Mouse (Mus musculus) left cerebral cortex, postnatal 36 days (tissue): Measurements from ENCODE around the gene Gm21985. TPM values are rescaled to one million over a fixed set of nuclear protein-coding genes. Genes with fewer than 3 reads are reported as not detected.

Source experiments
- DNase-seq, 2 experiments: peaks; one replicate each; pipeline ENCODE4 v3.0.0; 2021 to 2022; ENCODE audit warnings: low spot score in 2 of 2, mixed read lengths in 1 of 2
- intact Hi-C: fragments of 180-260 bp; cut with DNase I; formaldehyde crosslinking; loops from one replicate; pipeline ENCODE4 v1.15.1; 2025
- total RNA-seq, 2 experiments: library from RNA; stranded (reverse); gene quantifications; 2 replicates each; pipeline ENCODE4 v1.2.3; 2021

Gene Gm21985
- total RNA-seq, 2 experiments from 2014 or later = 4.8 TPM; not detected in 1

DNA sequence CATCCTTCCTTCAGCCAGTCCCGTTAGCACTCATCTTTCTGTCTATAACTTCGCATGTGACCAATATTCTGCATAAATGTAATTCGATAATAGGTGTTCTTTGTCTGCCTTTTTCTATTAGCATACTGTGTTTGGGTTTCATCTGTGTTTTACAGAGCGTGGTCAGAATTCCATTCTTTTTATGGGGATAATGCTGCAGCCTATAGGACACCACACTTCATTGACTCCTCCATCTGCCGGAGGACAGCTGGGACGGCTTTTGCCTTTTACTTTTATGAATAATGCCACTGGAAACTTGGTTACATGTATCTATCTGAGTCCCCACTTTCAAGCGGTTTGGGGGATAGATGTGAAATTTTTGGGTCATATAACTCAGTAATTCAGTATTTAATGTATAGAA lies 49.5 kb downstream of the Gm21985 start:
- DNase-seq = no peak
- intact Hi-C loops = no loop called here

DNA sequence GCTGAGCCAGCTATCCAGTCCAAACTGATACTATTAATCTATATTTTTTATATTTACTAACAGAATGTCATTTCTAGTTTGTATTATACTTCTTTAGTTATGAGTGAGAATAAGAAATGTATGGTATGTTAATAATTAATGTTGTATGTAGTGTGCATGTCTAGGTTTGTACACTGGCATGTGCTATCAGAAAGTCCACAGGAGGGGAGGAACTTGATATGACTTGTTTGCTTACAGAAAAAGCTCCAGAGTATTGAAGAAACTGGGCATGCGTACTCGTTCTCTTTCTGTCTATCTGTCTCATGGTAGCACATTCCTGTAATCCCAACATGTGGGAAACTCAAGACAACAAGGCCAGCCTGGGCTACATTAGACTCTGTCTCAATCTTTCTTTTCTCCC lies 52.1 kb downstream of the Gm21985 start:
- DNase-seq = no peak
- intact Hi-C loops = no loop called here

DNA sequence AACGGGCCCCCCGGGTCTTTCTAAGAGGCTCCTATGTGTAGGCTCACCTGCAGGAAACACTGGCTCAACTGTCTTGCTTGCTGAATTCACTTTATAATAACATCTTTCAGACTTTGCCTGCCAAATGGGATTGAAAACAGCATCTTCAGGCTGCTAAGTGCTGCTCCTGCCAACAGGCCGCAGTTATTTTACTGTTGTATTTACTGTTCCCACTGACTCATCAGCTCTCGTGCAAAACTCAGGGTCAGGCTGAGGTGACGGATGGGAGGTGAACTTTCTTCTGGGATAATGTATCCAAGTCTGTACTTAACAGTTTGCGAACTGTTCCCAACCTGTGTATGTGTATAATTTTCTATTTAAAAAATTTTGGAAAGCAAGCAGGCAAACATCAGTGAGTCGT lies 52.8 kb downstream of the Gm21985 start:
- DNase-seq = no peak
- intact Hi-C loops = no loop called here

DNA sequence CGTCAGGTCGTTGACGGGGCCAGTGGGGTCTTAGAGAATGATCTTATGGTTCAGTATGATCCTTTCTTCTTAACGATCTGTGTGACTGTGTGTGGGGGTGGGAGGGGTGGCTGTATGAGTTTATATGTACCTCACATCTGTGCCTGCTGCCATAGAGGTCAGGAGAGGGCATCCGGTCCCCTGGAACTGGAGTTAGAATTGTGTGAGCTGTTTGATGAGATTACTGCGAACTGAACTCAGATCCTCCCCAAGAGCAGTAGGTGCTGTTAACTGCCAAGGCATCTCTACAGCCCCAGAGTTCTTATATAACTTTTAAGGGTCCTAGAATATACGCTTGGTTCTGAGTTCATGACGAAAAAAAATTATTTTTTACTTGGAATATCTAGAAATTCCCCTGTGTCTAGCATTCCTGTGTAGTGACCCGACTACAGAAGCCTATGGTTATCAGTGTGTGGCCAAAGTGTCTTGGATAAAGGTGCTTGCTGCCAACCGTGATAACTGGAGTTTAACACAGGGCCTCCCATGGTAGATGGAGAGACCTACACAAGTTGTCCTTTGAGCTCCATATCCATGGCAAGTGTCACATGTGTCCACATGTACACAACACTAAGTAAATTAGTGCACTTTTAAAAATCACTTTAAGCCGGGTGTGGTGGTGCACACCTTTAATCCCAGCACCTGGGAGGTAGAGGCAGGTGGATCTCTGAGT lies 62.1 kb downstream of the Gm21985 start:
- DNase-seq = no peak
- intact Hi-C loops = no loop called here

DNA sequence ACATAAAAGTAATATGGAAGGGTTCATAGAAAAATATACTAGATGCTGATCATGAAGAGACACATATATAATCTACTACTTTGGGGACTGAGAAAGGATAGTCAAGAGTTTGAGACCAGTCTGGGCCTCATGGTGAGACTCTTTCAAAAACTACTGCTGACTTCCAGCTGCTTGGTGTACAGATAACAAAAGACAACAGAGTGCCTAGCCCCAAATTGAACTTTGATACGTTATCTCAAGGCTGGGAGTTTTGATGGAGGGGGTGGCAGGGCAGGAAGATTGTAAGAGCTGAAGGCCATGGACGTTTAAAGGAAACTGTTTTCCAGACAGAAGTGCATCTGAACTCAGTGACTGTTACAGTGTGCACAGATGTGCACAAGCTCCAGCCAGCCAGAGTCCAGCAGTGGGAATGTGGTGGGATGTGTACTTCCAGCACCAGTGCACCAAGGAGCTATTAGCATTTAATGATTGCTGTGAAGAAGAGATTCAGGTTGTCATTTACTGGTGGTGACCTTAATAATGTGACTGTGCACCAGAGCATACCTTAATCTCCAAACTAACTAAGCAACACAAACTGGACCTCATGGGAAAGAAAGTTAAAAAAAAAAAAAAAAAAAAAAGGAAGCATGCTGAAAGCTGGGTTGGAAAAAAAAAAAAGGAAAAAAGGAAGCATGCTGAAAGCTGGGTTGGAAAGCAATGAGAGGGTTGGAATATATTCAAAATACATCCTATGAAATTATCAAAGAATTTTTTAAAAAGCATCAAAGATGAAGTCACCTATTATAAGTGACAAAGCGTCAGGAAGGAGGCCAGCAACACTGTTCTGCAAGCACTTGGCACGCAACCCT lies 66.2 kb downstream of the Gm21985 start:
- intact Hi-C loops = no loop called here
- DNase-seq = no peak

DNA sequence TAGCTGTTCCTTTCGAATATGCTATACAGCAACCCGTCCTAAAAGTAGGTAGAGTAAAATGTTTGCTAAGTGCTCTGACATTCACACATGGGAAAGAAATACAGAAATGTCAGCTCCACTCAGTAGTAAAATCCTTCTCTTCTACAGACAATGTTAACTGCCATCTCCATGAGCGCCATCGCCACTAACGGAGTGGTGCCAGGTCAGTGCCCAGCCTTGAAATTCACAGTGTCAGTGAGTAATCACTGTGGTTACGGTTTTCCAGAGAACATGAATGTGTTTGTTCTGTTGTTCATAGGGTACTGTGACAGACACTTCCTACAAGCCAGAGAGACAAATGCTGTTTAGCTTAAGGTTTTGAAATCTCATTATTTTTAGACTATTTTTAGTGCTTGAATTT lies 71.1 kb downstream of the Gm21985 start:
- no peak for DNase-seq
- intact Hi-C loops = no loop called here

DNA sequence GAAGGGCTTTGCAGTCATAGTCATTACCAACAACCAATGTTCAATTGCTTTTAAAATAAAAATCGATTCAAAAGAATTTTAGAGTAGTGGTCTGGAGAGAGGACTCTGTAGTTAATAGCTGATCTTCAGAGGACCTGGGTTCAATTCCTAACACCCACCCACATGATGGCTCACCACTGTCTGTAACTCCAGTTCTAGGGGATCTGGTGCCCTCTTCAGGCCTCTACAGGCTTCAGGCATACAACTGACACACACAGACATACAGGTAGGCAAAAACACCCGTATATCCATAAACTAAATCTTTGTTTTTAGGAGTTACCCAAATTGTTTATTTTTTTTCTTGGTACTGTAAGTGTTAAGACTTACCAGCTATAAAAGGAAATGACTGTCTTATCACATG lies 73.6 kb downstream of the Gm21985 start:
- no peak for DNase-seq
- intact Hi-C loops = no loop called here

DNA sequence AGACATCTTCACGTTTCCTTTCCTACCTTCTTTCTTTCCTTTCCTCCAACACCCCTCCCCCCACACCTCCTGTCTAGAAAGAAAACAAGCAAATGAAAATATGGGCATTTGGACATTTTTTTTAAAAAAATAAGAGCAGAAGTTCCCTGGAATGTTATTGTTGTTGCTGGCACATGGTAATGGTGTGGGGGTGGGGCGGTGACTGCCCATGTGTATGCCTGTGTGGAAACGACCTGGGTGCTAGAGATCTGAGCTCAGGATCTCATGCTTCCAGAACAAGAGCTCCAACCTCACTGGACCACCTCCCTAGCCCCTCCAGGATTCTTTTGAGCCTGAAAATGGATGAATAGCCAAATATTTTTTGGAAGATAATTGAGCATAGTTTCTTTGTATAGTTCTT lies 75.0 kb downstream of the Gm21985 start:
- intact Hi-C loops = no loop called here
- no peak for DNase-seq

DNA sequence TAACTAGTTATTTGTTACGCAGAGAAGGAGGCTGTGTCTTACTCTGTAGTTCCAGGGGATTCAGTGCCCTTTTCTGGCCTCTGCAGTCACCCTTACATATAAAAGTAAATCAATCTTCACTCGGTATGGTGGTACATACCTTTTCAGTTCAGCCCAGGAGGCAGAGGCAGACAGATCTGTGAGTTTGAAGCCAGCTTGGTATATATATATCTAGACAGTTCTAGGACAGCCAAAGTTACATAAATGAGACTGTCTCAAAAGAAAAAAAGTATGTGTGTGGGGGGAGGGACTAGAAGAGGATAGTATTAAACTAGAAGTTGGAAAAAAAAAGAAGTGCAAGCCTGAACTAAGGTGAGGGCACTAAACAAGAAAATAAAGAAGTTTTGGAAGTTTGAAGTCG lies 82.1 kb downstream of the Gm21985 start:
- intact Hi-C loops = no loop called here
- no peak for DNase-seq

DNA sequence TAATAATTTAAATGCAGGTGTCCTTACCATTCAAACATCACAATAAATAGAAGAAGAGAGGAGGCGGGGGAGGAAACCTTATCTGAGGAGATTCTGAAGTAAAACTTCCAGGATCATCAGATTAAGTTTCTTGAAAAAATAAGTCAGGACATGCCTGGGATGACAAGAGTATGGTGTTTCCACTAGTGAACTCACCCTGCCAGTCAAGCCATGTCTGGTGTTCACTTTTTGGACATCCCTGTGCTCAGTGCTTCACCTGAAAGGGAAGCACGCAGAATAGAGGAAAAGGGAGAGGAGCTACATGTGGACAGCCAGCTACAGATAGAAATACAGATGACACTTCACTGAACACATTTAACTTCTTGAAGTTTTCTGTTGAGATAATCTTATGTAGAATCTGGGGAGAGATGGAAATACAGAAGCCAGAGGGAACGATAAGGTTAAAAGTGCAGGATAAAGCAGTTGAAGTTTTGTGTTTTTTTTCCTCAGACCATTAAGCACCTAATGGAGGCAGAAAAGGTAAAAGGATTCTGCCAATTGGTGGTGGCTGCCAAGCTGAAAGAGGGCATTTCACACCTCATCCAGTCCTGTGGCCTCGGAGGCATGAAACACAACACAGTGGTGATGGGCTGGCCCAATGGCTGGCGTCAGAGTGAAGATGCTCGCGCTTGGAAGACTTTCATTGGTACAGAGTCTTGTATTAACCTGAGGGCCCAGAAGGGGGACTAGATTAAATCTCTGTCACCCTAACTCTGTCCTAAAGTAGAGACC lies 87.8 kb downstream of the Gm21985 start:
- DNase-seq = no peak
- intact Hi-C loops = loop anchor here (5.0 kb wide), 1 partner anchor 92 kb away; the partner anchor contains the start of gene Nop10

DNA sequence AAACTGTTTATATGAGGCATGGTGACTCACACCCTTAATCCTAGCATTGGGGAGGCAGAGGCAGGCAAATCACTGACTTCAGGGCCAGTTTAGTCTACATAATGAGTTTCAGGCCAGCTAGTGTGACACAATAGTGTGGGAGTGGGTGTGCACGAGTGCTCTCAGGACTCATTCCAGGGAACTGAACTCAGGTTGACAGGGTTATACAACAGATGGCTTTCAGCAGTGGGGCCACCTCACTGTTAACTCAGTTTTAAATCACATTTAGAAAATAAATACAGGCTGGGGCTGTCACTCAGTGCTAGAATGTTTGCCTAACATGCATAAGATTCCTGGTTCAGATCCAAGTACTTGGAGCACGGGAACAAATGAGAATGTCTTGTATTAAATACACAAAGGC lies 93.5 kb downstream of the Gm21985 start:
- intact Hi-C loops = no loop called here
- no peak for DNase-seq

DNA sequence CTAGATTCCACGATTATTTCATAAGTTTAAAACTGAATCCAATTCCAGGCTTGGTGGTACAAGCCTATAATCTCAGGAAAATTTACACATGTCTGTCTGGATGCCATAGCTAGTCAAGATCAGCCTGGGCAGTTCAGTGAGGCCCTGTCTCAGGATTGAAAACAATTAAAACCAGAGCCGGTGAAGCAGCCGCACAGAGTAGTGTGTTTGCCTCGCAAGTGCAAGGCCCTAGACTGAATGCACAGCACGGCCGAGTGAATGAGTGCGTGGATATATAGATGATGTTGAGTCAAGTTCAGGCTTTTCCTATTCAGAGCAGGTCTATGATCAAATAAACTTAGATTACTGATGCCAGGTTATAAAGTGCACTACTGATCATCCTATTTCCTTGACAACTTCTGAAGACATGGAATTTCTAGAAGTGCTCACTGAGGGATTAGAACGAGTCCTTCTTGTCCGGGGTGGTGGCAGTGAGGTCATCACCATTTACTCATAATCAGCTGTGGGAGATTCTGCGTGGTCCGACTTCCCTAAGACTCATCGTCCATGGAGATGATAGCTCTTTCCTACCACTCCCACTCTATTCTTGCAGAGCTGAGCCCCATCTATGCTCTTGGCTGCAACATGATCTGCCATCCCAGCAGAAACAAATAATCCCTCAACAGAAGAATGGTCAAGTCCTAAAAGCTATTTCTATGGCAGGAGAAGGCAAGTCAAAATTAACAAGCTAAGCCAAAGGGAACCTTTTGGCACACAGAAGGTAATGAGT lies 94.1 kb downstream of the Gm21985 start:
- intact Hi-C loops = no loop called here

DNA sequence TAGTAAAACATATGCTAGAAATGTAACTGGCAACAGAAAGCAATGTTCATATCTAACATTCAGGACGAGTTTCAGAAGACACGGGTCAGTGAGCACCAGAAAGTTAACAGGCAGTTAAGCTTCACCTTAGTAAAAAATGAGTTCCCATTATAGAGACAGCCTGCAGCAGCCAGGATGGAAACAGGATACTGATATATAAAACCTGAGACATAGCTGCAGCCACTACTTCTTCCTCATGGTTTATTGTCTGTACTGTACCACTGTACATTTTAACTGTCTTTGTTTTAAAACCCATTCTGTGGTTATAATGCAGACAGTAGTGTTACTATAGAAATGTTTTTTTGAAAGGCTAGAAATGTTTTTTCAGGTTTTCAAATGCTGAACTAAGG lies 94.7 kb downstream of the Gm21985 start:
- no peak for DNase-seq
- intact Hi-C loops = no loop called here

More for the DNA sequence above, 94.1 kb downstream of the Gm21985 start:
- DNase-seq = no peak

DNA sequence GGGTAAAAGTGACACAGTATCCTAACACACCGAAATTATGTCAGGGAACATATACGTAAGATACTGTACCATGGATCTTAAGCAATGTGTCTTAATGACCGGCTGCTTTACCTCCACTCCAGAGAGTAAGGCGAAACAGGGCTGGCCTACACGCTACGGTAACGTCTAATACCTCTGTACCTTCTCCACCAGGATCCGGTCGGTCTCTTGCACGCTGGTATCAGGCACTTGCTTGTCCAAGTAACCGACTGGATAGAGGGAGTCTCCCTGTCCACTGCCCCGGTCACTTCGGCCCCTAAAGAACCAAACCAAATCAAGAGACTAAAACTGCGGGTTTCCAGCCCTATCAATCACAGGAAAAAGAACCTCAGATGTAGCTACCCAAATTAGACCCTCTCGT lies 101.1 kb downstream of the Gm21985 start:
- no peak for DNase-seq
- intact Hi-C loops = loop anchor here (5.0 kb wide), 1 partner anchor 105 kb away; the partner anchor contains the start of gene Nop10

DNA sequence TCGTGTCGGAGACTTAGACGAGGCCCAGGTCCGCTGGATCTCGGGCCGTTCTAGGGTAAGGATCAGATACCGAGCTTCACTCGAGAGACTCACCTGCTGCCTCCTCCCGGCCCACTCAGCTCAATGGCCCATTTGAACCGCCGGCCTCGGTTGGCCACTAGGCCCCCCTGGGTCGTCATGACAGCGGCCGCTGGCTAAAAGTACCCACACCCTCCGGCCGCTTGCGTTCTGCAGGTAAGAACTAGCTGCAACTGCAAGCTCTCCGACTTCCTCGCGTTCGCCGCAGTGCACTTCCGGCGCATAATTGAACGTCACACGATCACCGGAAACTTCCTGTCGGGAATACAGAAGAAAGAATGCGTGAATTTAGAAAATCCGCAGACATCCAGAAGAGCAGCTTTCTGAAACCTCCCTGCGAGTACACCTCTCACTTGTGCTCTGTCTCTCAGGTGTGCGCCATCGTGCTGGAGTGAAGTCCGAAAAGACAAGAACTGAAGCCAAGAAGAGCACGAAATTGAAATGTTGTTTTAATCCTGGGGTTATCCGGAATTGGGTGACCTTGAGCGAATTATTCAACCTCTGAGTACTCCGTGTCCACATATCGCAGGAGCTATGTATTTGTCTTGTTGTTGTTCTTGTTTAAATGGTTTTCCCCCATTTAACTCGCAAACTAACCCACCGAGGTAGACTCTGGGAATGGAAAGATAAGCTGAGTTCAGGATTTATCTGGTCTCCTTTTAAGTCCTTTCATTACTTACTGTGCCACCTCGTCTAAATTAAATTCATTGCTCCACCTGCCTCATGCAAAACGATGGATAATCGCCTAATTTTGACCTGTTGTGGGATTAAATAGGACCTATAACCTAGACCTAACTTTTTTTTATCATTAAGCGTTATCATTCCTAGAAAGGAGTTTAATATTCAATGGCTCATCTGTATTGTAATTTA lies 101.9 kb downstream of the Gm21985 start, which contains the start of gene Emc4:
Gene Emc4 (minus strand): TSS at position 302 of the 948 bp plus-strand sequence.
- DNase-seq = peak; percentile 94
- intact Hi-C loops = loop anchor here (5.0 kb wide), 1 partner anchor 106 kb away; the partner anchor contains the start of gene Nop10

DNA sequence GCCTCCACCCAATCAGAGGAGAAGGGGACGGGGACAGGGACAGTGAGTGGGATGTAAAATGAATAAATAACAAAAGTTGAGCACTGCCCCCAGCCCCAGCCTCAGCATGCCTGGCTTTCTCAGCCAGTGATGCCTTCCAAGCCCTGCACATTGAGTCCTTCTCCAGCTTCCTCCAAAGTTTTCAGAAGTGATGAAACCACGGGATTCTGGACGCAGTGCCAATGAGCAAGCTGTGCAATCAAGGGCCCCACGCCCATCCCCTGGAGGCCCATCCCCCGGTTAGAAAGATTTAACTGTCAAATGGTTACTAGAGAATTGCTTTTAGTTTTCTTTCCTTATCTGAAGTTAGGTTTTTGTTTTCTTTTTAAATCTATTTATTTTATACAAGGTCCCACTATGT lies 103.8 kb downstream of the Gm21985 start:
- intact Hi-C loops = loop anchor here (5.0 kb wide), 1 partner anchor 108 kb away; the partner anchor contains the start of gene Nop10
- DNase-seq = no peak

DNA sequence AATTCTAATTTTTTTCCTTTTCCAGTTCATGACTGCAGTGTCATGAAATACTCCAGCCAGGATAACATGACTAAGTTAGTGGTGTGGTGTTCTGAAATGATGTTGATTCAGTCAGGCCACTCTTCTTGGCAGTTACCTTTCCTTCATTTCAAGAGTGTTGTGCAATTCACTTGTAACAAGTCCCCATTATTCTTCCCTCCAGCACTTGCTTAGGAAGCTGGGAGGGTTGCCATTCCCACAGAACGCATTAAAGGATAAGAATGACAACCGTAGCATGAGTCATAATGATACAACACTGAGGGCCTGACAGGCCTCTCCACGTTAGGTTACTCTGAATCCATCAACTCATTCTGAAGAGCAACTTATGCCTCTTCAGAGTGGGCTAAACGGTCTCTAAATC lies 107.0 kb downstream of the Gm21985 start:
- intact Hi-C loops = no loop called here
- DNase-seq = no peak

DNA sequence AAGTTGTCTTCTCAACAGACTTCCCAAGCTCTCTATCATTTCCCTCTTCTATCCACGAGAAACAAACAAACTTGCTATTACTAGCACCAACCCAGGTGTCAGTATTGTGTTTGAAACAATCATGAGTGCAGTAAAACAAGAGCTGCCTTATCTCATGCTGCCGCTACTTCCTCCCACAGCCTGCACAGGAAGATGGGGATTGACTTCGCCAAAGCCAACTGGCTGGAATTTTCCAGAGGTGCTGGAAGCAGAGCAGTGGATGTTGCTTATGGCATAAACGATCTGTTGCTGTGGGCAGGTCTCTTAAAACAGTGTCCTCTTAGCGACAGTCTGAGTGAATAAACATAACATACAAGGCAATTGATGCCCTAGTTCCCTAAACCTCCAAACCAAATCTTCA lies 108.5 kb downstream of the Gm21985 start:
- no peak for DNase-seq

More for the DNA sequence above, 108.5 kb downstream of the Gm21985 start:
- intact Hi-C loops = no loop called here
